Mouse (Mus musculus): ENCODE results near the gene Mgat5.
A peak's percentile ranks its signal among the peaks of the same experiment; 100 is the strongest.

Gene Mgat5

GRCm38 (mm10) chr1:127338833-127339487 is 134.1 kb downstream of the Mgat5 start:
- no peak for DNase-seq (ENCODE audit: low spot score in 2 of 2)

GRCm38 (mm10) chr1:127340296-127340695 is 135.5 kb downstream of the Mgat5 start:
- no peak for DNase-seq (ENCODE audit: low spot score in 2 of 2)

GRCm38 (mm10) chr1:127344913-127345312 is 140.1 kb downstream of the Mgat5 start:
- no peak for DNase-seq (ENCODE audit: low spot score in 2 of 2)

GRCm38 (mm10) chr1:127346596-127347139 is 141.9 kb downstream of the Mgat5 start:
- DNase-seq (ENCODE audit: low spot score in 2 of 2), result no peak

- no peak for DNase-seq (ENCODE audit: low spot score in 2 of 2)
These were observed 143.2 kb downstream of the Mgat5 start for GRCm38 (mm10) chr1:127347878-127348620.

- DNase-seq (ENCODE audit: low spot score in 2 of 2), result no peak
These were observed 144.0 kb downstream of the Mgat5 start for GRCm38 (mm10) chr1:127348642-127349341.

GRCm38 (mm10) chr1:127351380-127352057 is 146.7 kb downstream of the Mgat5 start:
- DNase-seq (ENCODE audit: low spot score in 2 of 2), result peak in 1 of 2 experiments; percentile 32

GRCm38 (mm10) chr1:127352131-127352793 is 147.4 kb downstream of the Mgat5 start:
- DNase-seq (ENCODE audit: low spot score in 2 of 2), result no peak

GRCm38 (mm10) chr1:127353408-127353807 is 148.6 kb downstream of the Mgat5 start:
- no peak for DNase-seq (ENCODE audit: low spot score in 2 of 2)

- no peak for DNase-seq (ENCODE audit: low spot score in 2 of 2)
These were observed 149.3 kb downstream of the Mgat5 start for GRCm38 (mm10) chr1:127354152-127354551.

- no peak for DNase-seq (ENCODE audit: low spot score in 2 of 2)
These were observed 150.2 kb downstream of the Mgat5 start for GRCm38 (mm10) chr1:127355034-127355433.

GRCm38 (mm10) chr1:127363638-127364037 is 158.8 kb downstream of the Mgat5 start:
- no peak for DNase-seq (ENCODE audit: low spot score in 2 of 2)

GRCm38 (mm10) chr1:127365706-127366105 is 160.9 kb downstream of the Mgat5 start:
- no peak for DNase-seq (ENCODE audit: low spot score in 2 of 2)

- no peak for DNase-seq (ENCODE audit: low spot score in 2 of 2)
These were observed 161.3 kb downstream of the Mgat5 start for GRCm38 (mm10) chr1:127366111-127366510.

GRCm38 (mm10) chr1:127368513-127368912 is 163.7 kb downstream of the Mgat5 start:
- DNase-seq (ENCODE audit: low spot score in 2 of 2), result no peak

GRCm38 (mm10) chr1:127369538-127369937 is 164.7 kb downstream of the Mgat5 start:
- DNase-seq (ENCODE audit: low spot score in 2 of 2), result no peak

- DNase-seq (ENCODE audit: low spot score in 2 of 2), result no peak
These were observed 167.3 kb downstream of the Mgat5 start for GRCm38 (mm10) chr1:127372096-127372495.

GRCm38 (mm10) chr1:127373559-127373958 is 168.7 kb downstream of the Mgat5 start:
- no peak for DNase-seq (ENCODE audit: low spot score in 2 of 2)

GRCm38 (mm10) chr1:127374157-127374556 is 169.3 kb downstream of the Mgat5 start:
- DNase-seq (ENCODE audit: low spot score in 2 of 2), result no peak

GRCm38 (mm10) chr1:127380140-127380539 is 175.3 kb downstream of the Mgat5 start:
- DNase-seq (ENCODE audit: low spot score in 2 of 2), result no peak

Measured in frontal cortex, postnatal 36 days (tissue).